Mouse (Mus musculus): ENCODE measurements around the gene Hspb8.

- TF ChIP-seq EP300 (IDR thresholded peaks at IDR 0.05; ENCODE audit: low read depth in 1 of 2, low read length in 2 of 2), result no peak
- TF ChIP-seq CTCF (IDR thresholded peaks at IDR 0.05 in 2 of 3, conservative IDR thresholded peaks at IDR 0.05 in 1 of 3; ENCODE audit: control insufficient read depth in 1 of 3, insufficient read depth in 1 of 3, low read depth in 2 of 3, low read length in 3 of 3, poor library complexity in 1 of 3, severe bottlenecking in 1 of 3), result no peak
- TF ChIP-seq GATA1 (IDR thresholded peaks at IDR 0.05; ENCODE audit: low read depth, low read length), result no peak
- no peak for TF ChIP-seq TBP (IDR thresholded peaks at IDR 0.05; ENCODE audit: low read depth, low read length)
- TF ChIP-seq POLR2A (IDR thresholded peaks at IDR 0.05; ENCODE audit: control insufficient read depth in 1 of 2, insufficient read depth in 1 of 2, low read depth in 1 of 2, low read length in 2 of 2, poor library complexity in 1 of 2), result no peak
- TF ChIP-seq JUND (IDR thresholded peaks at IDR 0.05; ENCODE audit: low read depth, low read length), result no peak
- TF ChIP-seq MAZ (IDR thresholded peaks at IDR 0.05; ENCODE audit: low read depth, low read length), result no peak
- TF ChIP-seq E2F4 (IDR thresholded peaks at IDR 0.05; ENCODE audit: borderline replicate concordance, low read depth, low read length), result no peak
These were observed 43.8 kb downstream of the Hspb8 start for GRCm38 (mm10) chr5:116378872-116379271.

All from MEL (cell line).